Mouse (Mus musculus): ENCODE results near the gene Ctsw. TPM values are rescaled to one million over a fixed set of nuclear protein-coding genes. Genes with fewer than 3 reads are reported as not detected.

The Ctsw gene
- polyA plus RNA-seq (2015; fragmentation: Nextera tagmentation; extraction: Ambion mirVana), result 0.82 and 1.7 TPM in 2 replicates

GRCm38 (mm10) chr19:5468374-5468773 is at the start of gene Ctsw:
Gene Ctsw, minus strand, starts transcription at chr19:5468507.
- peaks cover 15% of the 10 kb centered on the region for H3K4me1 ChIP-seq
- WGBS, result 53% methylated on average over 5 of the region's 5 CpGs
- no peak within 1 kb of the TSS for H3K9ac ChIP-seq
- H3K27me3 ChIP-seq, result no peaks in the 10 kb centered on the region
- H3K27ac ChIP-seq, result 0 out of 2 replicates have a peak within 1 kb of the TSS, but pooled peaks have one; percentile 18
- H3K4me2 ChIP-seq, result no peak within 1 kb of the TSS
- H3K4me3 ChIP-seq, result no peak within 1 kb of the TSS
- H3K9me3 ChIP-seq, result no peaks in the 10 kb centered on the region
- no peak for ATAC-seq (ENCODE audit: insufficient number of reproducible peaks, low FRiP score, low TSS enrichment, low read depth)
- H3K36me3 ChIP-seq, result peaks cover 42% of the 10 kb centered on the region

DNA sequence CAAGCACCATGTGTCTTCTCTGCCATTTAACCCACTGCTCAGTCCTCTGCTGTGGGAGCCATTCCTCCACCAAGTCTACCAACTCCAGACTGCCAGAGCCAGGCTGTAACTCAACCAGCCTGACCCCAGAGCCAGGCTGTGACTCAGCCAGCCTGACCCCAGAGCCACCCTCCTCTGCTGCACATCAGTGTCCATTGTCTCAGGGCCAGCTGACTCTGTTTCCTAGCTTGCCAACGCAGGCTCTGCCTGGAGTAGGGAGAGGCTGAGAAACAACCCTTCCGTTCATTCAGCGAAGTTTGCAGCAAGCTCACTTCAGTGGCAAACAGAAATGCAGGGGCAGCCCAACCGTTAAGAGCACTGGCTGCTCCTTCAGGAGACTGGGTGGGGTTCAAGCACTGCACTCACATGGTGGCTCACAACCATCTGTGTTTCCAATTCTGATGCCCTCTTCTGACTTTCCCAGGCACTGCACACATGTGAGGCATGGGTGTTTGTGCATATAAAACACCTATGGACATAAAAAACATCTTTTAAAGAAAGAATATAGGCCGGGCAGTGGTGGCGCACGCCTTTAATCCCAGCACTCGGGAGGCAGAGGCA is 48.7 kb upstream of the Ctsw start:
- H3K4me3 ChIP-seq, result no peak overlapping the region
- no peak overlapping the region for H3K9ac ChIP-seq
- H3K9me3 ChIP-seq, result no peaks in the 10 kb centered on the region
- H3K27ac ChIP-seq, result no peak overlapping the region
- H3K4me1 ChIP-seq, result 0 out of 2 replicates have a peak, but pooled peaks cover 2% of the 10 kb centered on the region
- no peak for ATAC-seq (ENCODE audit: insufficient number of reproducible peaks, low FRiP score, low TSS enrichment, low read depth)
- H3K36me3 ChIP-seq, result no peaks in the 10 kb centered on the region
- H3K4me2 ChIP-seq, result no peak overlapping the region
- 78% methylated on average over 8 of the region's 8 CpGs for WGBS
- no peaks in the 10 kb centered on the region for H3K27me3 ChIP-seq

DNA sequence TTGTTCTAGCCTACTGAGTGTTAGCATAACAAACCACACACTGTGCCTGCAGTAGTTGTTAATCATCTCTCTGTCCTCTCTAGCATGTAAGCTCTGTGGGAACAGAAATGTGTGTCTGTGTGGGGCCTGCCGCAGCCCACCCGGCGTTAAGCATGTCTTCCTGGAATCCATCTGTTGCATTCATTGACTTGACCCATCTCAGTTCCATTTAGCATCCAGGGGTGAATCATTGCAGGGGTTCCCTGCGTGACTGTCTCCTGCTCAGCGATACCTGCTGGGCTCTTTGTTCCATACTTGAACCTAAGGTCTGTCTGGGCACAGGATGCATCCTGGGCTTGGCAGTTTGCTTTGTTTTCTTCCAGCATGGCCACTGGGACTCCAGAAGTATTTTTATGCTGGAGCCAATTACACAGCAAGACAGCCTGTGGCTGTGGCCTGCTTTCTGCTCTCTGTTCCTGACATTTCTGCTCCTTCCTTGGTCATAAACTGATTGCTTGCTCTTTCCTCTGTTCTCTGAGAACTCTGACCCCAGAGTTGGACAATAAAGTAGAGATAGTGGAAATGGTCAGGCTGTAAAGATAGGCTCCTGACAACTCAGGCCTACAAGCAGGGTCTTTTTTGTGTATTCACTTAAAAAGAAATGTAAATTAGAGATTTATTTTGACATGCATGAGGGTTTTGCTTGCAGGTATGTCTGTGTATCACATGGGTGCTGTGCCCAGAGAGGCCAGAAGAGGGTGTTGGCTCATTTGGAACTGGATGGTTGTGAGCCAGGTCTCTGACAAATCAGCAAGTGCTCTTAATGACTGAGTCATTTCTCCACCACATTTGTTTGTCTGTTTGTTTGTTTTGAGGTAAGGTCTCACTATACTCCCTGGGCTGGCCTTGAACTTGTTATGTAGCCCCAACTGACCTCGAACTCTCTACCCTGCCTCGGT is 47.8 kb upstream of the Ctsw start:
- H3K4me3 ChIP-seq, result no peak overlapping the region
- H3K27ac ChIP-seq, result no peak overlapping the region
- WGBS, result 86% methylated on average over 7 of the region's 7 CpGs

GRCm38 (mm10) chr19:5513005-5513349 is 44.7 kb upstream of the Ctsw start:
- WGBS, result 82% methylated on average over 3 of the region's 3 CpGs
- no peaks in the 10 kb centered on the region for H3K27me3 ChIP-seq
- H3K4me3 ChIP-seq, result no peak overlapping the region
- H3K9me3 ChIP-seq, result no peaks in the 10 kb centered on the region
- H3K9ac ChIP-seq, result no peak overlapping the region
- H3K27ac ChIP-seq, result no peak overlapping the region
- H3K36me3 ChIP-seq, result no peaks in the 10 kb centered on the region
- no peak overlapping the region for H3K4me2 ChIP-seq
- H3K4me1 ChIP-seq, result peaks cover 18% of the 10 kb centered on the region
- no peak for ATAC-seq (ENCODE audit: insufficient number of reproducible peaks, low FRiP score, low TSS enrichment, low read depth)

More for the DNA sequence above, 47.8 kb upstream of the Ctsw start:
- Histone ChIP-seq H3K4me1 (peaks cover 4% of the 10 kb centered on the region; the same call in 1 of the 2 replicates), H3K9ac (no peak overlapping the region), H3K36me3 (no peaks in the 10 kb centered on the region), H3K27me3 (no peaks in the 10 kb centered on the region), H3K9me3 (no peaks in the 10 kb centered on the region), H3K4me2 (no peak overlapping the region)
- ATAC-seq (ENCODE audit: insufficient number of reproducible peaks, low FRiP score, low TSS enrichment, low read depth), result no peak

- Histone ChIP-seq H3K4me2 (no peak overlapping the region), H3K4me1 (peaks cover 18% of the 10 kb centered on the region), H3K27ac (no peak overlapping the region), H3K9me3 (no peaks in the 10 kb centered on the region), H3K9ac (no peak overlapping the region), H3K4me3 (0 out of 2 replicates have a peak overlapping the region, but pooled peaks have one; percentile 3), H3K27me3 (no peaks in the 10 kb centered on the region), H3K36me3 (no peaks in the 10 kb centered on the region)
- ATAC-seq (ENCODE audit: insufficient number of reproducible peaks, low FRiP score, low TSS enrichment, low read depth), result no peak
- 86% methylated on average over 12 of the region's 12 CpGs for WGBS
These were observed 44.0 kb upstream of the Ctsw start for GRCm38 (mm10) chr19:5512091-5513004.

GRCm38 (mm10) chr19:5511074-5511632 is 42.8 kb upstream of the Ctsw start:
- Histone ChIP-seq H3K36me3 (no peaks in the 10 kb centered on the region), H3K9ac (peak overlapping the region; percentile 52), H3K4me2 (peak overlapping the region; percentile 82), H3K4me3 (peak overlapping the region; percentile 50), H3K9me3 (no peaks in the 10 kb centered on the region), H3K27me3 (no peaks in the 10 kb centered on the region), H3K4me1 (peaks cover 18% of the 10 kb centered on the region), H3K27ac (peak overlapping the region; percentile 76)
- no peak for ATAC-seq (ENCODE audit: insufficient number of reproducible peaks, low FRiP score, low TSS enrichment, low read depth)
- 45% methylated on average over 15 of the region's 15 CpGs for whole genome bisulfite sequencing

GRCm38 (mm10) chr19:5510031-5511026 is 42.0 kb upstream of the Ctsw start, which contains the start of gene Snx32:
Gene Snx32, minus strand, starts transcription at chr19:5510538.
- Histone ChIP-seq H3K4me1 (peaks cover 18% of the 10 kb centered on the region), H3K4me3 (peak within 1 kb of the TSS; percentile 50), H3K36me3 (no peaks in the 10 kb centered on the region), H3K4me2 (peak within 1 kb of the TSS; percentile 82), H3K9ac (peak within 1 kb of the TSS; percentile 52), H3K27me3 (no peaks in the 10 kb centered on the region), H3K9me3 (no peaks in the 10 kb centered on the region), H3K27ac (peak within 1 kb of the TSS; percentile 76)
- peak; percentile 98 for ATAC-seq (ENCODE audit: insufficient number of reproducible peaks, low FRiP score, low TSS enrichment, low read depth)
- 2% methylated on average over 47 of the region's 47 CpGs for WGBS

DNA sequence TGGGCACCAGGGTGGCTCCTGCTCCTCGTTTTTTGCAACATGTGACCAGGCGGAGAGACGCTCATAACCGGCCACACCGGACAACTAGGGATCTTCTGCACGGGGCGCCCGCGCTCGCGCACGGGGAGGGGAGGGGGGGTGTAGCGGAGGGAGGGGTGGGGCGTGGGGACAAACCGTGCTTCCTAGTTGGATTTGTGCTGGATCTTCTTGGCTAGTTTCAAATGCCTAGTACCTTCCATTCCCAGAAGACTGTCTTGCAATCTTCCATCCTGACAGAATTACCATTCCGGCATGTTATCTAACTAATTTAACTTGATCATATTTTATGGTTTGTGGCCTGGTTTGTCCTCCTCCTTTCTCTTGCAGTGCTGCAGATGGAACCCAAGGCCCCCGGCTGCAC is 35.4 kb upstream of the Ctsw start, which contains the start of gene 1700020D05Rik:
TSS of gene 1700020D05Rik (minus strand) at position 101 of the 400 bp plus-strand sequence.
- WGBS, result 51% methylated on average over 17 of the region's 17 CpGs
- no peak within 1 kb of the TSS for H3K27ac ChIP-seq
- no peak within 1 kb of the TSS for H3K4me3 ChIP-seq
- no peaks in the 10 kb centered on the region for H3K27me3 ChIP-seq
- no peaks in the 10 kb centered on the region for H3K4me1 ChIP-seq
- ATAC-seq (ENCODE audit: insufficient number of reproducible peaks, low FRiP score, low TSS enrichment, low read depth), result no peak
- no peaks in the 10 kb centered on the region; the same call in 1 of the 2 replicates for H3K36me3 ChIP-seq
- H3K9me3 ChIP-seq, result no peaks in the 10 kb centered on the region
- H3K9ac ChIP-seq, result no peak within 1 kb of the TSS
- H3K4me2 ChIP-seq, result no peak within 1 kb of the TSS

- no peak overlapping the region for H3K27ac ChIP-seq
- peaks cover 24% of the 10 kb centered on the region for H3K36me3 ChIP-seq
- no peaks in the 10 kb centered on the region for H3K9me3 ChIP-seq
- H3K4me3 ChIP-seq, result no peak overlapping the region
- no peaks in the 10 kb centered on the region for H3K27me3 ChIP-seq
- H3K9ac ChIP-seq, result no peak overlapping the region
- no peaks in the 10 kb centered on the region for H3K4me1 ChIP-seq
- H3K4me2 ChIP-seq, result no peak overlapping the region
- WGBS, result 89% methylated on average over 2 of the region's 2 CpGs
- no peak for ATAC-seq (ENCODE audit: insufficient number of reproducible peaks, low FRiP score, low TSS enrichment, low read depth)
These were observed 32.1 kb upstream of the Ctsw start for GRCm38 (mm10) chr19:5500330-5500875.

GRCm38 (mm10) chr19:5496052-5496370 is 27.7 kb upstream of the Ctsw start:
- Histone ChIP-seq H3K27ac (no peak overlapping the region), H3K27me3 (no peaks in the 10 kb centered on the region), H3K9ac (no peak overlapping the region), H3K36me3 (peaks cover 49% of the 10 kb centered on the region), H3K9me3 (no peaks in the 10 kb centered on the region), H3K4me2 (no peak overlapping the region), H3K4me3 (no peak overlapping the region), H3K4me1 (peaks cover 10% of the 10 kb centered on the region)
- WGBS, result 85% methylated on average over 16 of the region's 16 CpGs
- no peak for ATAC-seq (ENCODE audit: insufficient number of reproducible peaks, low FRiP score, low TSS enrichment, low read depth)
